Mouse (Mus musculus) heart, adult 2 months (tissue): ENCODE data around the gene Syt7.

Experiments
- EP300 ChIP-seq: fragments of 200-500 bp; IDR thresholded peaks from 2 replicates; pipeline ENCODE4 v1.6.1; 2011; ENCODE audit warnings: low read depth, low read length, control low read depth; ENCODE audit not compliant: insufficient read depth
- POLR2A ChIP-seq: fragments of 200-500 bp; IDR thresholded peaks from 2 replicates; pipeline ENCODE4 v1.6.1; 2011; ENCODE audit warnings: mild to moderate bottlenecking, low read depth, low read length, control low read depth; ENCODE audit not compliant: insufficient read depth

GRCm38 (mm10) chr19:10396962-10397361 lies 8.1 kb downstream of the Syt7 start:
- TF ChIP-seq POLR2A: no peak
- TF ChIP-seq EP300: no peak
